Mouse (Mus musculus) adrenal gland, postnatal 36 days (tissue): Measurements from ENCODE around the gene Nt5c2. TPM values are rescaled to one million over a fixed set of nuclear protein-coding genes. Genes with fewer than 3 reads are reported as not detected.
A peak's percentile ranks its signal among the peaks of the same experiment; 100 is the strongest.

ENCODE experiments used
- DNase-seq, 2 experiments: peaks; one replicate each; pipeline ENCODE4 v3.0.0; 2021; ENCODE audit warnings: mixed read lengths in 1 of 2
- total RNA-seq, 2 experiments: library from RNA; stranded (reverse); gene quantifications; 2 replicates each; pipeline ENCODE4 v1.2.3; 2021

The Nt5c2 gene
- total RNA-seq, 2 experiments from 2014 or later = 63.2 to 65.2 TPM

- no peak for DNase-seq
Observed at GRCm38 (mm10) chr19:46966330-46966729, 48.6 kb downstream of the Nt5c2 start.

- peak in 1 of 2 experiments; percentile 57 for DNase-seq
Observed at GRCm38 (mm10) chr19:46965496-46965895, 49.5 kb downstream of the Nt5c2 start.

GRCm38 (mm10) chr19:46964353-46964752 lies 50.6 kb downstream of the Nt5c2 start:
- DNase-seq = no peak

GRCm38 (mm10) chr19:46963440-46963839 lies 51.5 kb downstream of the Nt5c2 start:
- DNase-seq = no peak

GRCm38 (mm10) chr19:46962841-46963240 lies 52.1 kb downstream of the Nt5c2 start:
- no peak for DNase-seq

GRCm38 (mm10) chr19:46962171-46962772 lies 52.7 kb downstream of the Nt5c2 start:
- DNase-seq = peak; percentile 80 to 89

GRCm38 (mm10) chr19:46961652-46962051 lies 53.3 kb downstream of the Nt5c2 start:
- peak; percentile 89 to 91 for DNase-seq

- no peak for DNase-seq
Observed at GRCm38 (mm10) chr19:46961047-46961651, 53.8 kb downstream of the Nt5c2 start.

- peak in 1 of 2 experiments; percentile 30 for DNase-seq
Observed at GRCm38 (mm10) chr19:46960101-46961046, 54.6 kb downstream of the Nt5c2 start.

GRCm38 (mm10) chr19:46959536-46959935 lies 55.4 kb downstream of the Nt5c2 start:
- no peak for DNase-seq

- peak in 1 of 2 experiments; percentile 35 for DNase-seq
Observed at GRCm38 (mm10) chr19:46958566-46958965, 56.4 kb downstream of the Nt5c2 start.

GRCm38 (mm10) chr19:46957971-46958370 lies 57.0 kb downstream of the Nt5c2 start:
- DNase-seq = no peak

- DNase-seq = no peak
Observed at GRCm38 (mm10) chr19:46957001-46957400, 58.0 kb downstream of the Nt5c2 start.

- DNase-seq = no peak
Observed at GRCm38 (mm10) chr19:46956410-46956809, 58.5 kb downstream of the Nt5c2 start.

- no peak for DNase-seq
Observed at GRCm38 (mm10) chr19:46955630-46956029, 59.3 kb downstream of the Nt5c2 start.

- DNase-seq = peak; percentile 55 to 61
Observed at GRCm38 (mm10) chr19:46953536-46953935, 61.4 kb downstream of the Nt5c2 start.

GRCm38 (mm10) chr19:46952986-46953385 lies 62.0 kb downstream of the Nt5c2 start:
- no peak for DNase-seq

- DNase-seq = no peak
Observed at GRCm38 (mm10) chr19:46944341-46944740, 70.6 kb downstream of the Nt5c2 start.

- DNase-seq = no peak
Observed at GRCm38 (mm10) chr19:46937173-46937572, 77.8 kb downstream of the Nt5c2 start.

- DNase-seq = no peak
Observed at GRCm38 (mm10) chr19:46934025-46934424, 80.9 kb downstream of the Nt5c2 start.

- DNase-seq = no peak
Observed at GRCm38 (mm10) chr19:46932608-46933007, 82.3 kb downstream of the Nt5c2 start.

GRCm38 (mm10) chr19:46930026-46930425 lies 84.9 kb downstream of the Nt5c2 start:
- no peak for DNase-seq
